Mouse (Mus musculus) midbrain, embryonic 12.5 days (tissue): ENCODE measurements at regions not wholly inside any gene's neighbourhood (a gene's known extent, or its start where the extent isn't known, plus 50 kb on each side); places are given as distances from the start of the nearest gene placed in this dataset.

Source experiments
- ATAC-seq: fragments of 200-750 bp; cut with Nextera tagmentation; 2 replicates; pipeline ENCODE4 v1.8.0; 2017; ENCODE audit warnings: low read depth, moderate TSS enrichment, moderate library complexity; ENCODE audit not compliant: low FRiP score
- H3K27ac ChIP-seq: fragments of 300-500 bp; sonication (generic); replicated peaks from 2 replicates; pipeline ENCODE4 v1.5.1; 2016; ENCODE audit warnings: mild to moderate bottlenecking
- H3K27me3 ChIP-seq: fragments of 300-500 bp; sonication (generic); 2 replicates; pipeline ENCODE4 v1.6.1; 2016; ENCODE audit warnings: mild to moderate bottlenecking
- H3K36me3 ChIP-seq: fragments of 300-500 bp; sonication (generic); 2 replicates; pipeline ENCODE4 v1.6.1; 2016
- H3K4me1 ChIP-seq: fragments of 300-500 bp; sonication (generic); 2 replicates; pipeline ENCODE4 v1.6.1; 2016
- H3K4me2 ChIP-seq: fragments of 300-500 bp; sonication (generic); replicated peaks from 2 replicates; pipeline ENCODE4 v1.6.1; 2016; ENCODE audit warnings: mild to moderate bottlenecking, moderate library complexity
- H3K4me3 ChIP-seq: fragments of 300-500 bp; sonication (generic); 2 replicates; pipeline ENCODE4 v1.5.1; 2016; ENCODE audit warnings: mild to moderate bottlenecking
- H3K9ac ChIP-seq: fragments of 300-500 bp; sonication (generic); replicated peaks from 2 replicates; pipeline ENCODE4 v1.6.1; 2016; ENCODE audit warnings: mild to moderate bottlenecking, moderate library complexity
- H3K9me3 ChIP-seq: fragments of 300-500 bp; sonication (generic); 2 replicates; pipeline ENCODE4 v1.6.1; 2016; ENCODE audit warnings: mild to moderate bottlenecking
- WGBS: fragments of 180-500 bp; shearing (Covaris S2); methylation state at CpG from one replicate; pipeline ENCODE4 v1.1.7; 2016; 5-methylcytosine and 5-hydroxymethylcytosine counted together

- no peak overlapping the region for H3K4me3 ChIP-seq
- peak overlapping the region; percentile 83 for H3K27ac ChIP-seq
- 14% methylated on average over 3 of the region's 3 CpGs for WGBS
- no peak overlapping the region for H3K9ac ChIP-seq
- ATAC-seq = peak; percentile 53
- no peaks in the 10 kb centered on the region for H3K36me3 ChIP-seq
- H3K4me1 ChIP-seq = peaks cover 18% of the 10 kb centered on the region
- H3K27me3 ChIP-seq = no peaks in the 10 kb centered on the region
- no peak overlapping the region for H3K4me2 ChIP-seq
- no peaks in the 10 kb centered on the region for H3K9me3 ChIP-seq
Measured at GRCm38 (mm10) chr13:25933246-25933645, 662.9 kb upstream of the Nrsn1 start.

- ATAC-seq = peak; percentile 89
Measured at GRCm38 (mm10) chr13:25932810-25933209, 662.5 kb upstream of the Nrsn1 start.

GRCm38 (mm10) chr13:25932365-25932764, 662.1 kb upstream of the Nrsn1 start:
- no peaks in the 10 kb centered on the region for H3K27me3 ChIP-seq
- WGBS = 47% methylated on average over 2 of the region's 2 CpGs
- H3K36me3 ChIP-seq = no peaks in the 10 kb centered on the region
- H3K27ac ChIP-seq = peak overlapping the region; percentile 64
- ATAC-seq = peak; percentile 14; the same call in 1 of the 2 replicates
- H3K9me3 ChIP-seq = no peaks in the 10 kb centered on the region
- no peak overlapping the region for H3K4me3 ChIP-seq
- peaks cover 18% of the 10 kb centered on the region for H3K4me1 ChIP-seq
- no peak overlapping the region for H3K4me2 ChIP-seq
- H3K9ac ChIP-seq = no peak overlapping the region

More at GRCm38 (mm10) chr13:25932810-25933209, 662.5 kb upstream of the Nrsn1 start:
- H3K27ac ChIP-seq = peak overlapping the region; percentile 83
- H3K4me2 ChIP-seq = no peak overlapping the region
- peaks cover 18% of the 10 kb centered on the region for H3K4me1 ChIP-seq
- WGBS = 0% methylated on average over 1 of the region's 1 CpGs
- no peaks in the 10 kb centered on the region for H3K9me3 ChIP-seq
- no peaks in the 10 kb centered on the region for H3K36me3 ChIP-seq
- no peak overlapping the region for H3K4me3 ChIP-seq
- no peaks in the 10 kb centered on the region for H3K27me3 ChIP-seq
- H3K9ac ChIP-seq = no peak overlapping the region

- WGBS = 81% methylated on average over 5 of the region's 5 CpGs
Measured at GRCm38 (mm10) chr13:25925685-25926084, 655.4 kb upstream of the Nrsn1 start.

GRCm38 (mm10) chr13:25899871-25900270, 629.6 kb upstream of the Nrsn1 start:
- no peaks in the 10 kb centered on the region for H3K36me3 ChIP-seq
- no peak overlapping the region for H3K4me2 ChIP-seq
- H3K9me3 ChIP-seq = no peaks in the 10 kb centered on the region
- ATAC-seq = no peak
- no peak overlapping the region for H3K4me3 ChIP-seq
- no peaks in the 10 kb centered on the region for H3K27me3 ChIP-seq
- 79% methylated on average over 5 of the region's 5 CpGs for WGBS
- H3K9ac ChIP-seq = no peak overlapping the region
- H3K4me1 ChIP-seq = no peaks in the 10 kb centered on the region
- H3K27ac ChIP-seq = no peak overlapping the region

More at GRCm38 (mm10) chr13:25925685-25926084, 655.4 kb upstream of the Nrsn1 start:
- Histone ChIP-seq H3K9ac (no peak overlapping the region), H3K4me3 (no peak overlapping the region), H3K27ac (no peak overlapping the region), H3K27me3 (no peaks in the 10 kb centered on the region), H3K4me2 (no peak overlapping the region), H3K9me3 (no peaks in the 10 kb centered on the region), H3K4me1 (no peaks in the 10 kb centered on the region), H3K36me3 (no peaks in the 10 kb centered on the region)
- no peak for ATAC-seq

- H3K4me1 ChIP-seq = no peaks in the 10 kb centered on the region
- no peak for ATAC-seq
- WGBS = 62% methylated on average over 2 of the region's 2 CpGs
Measured at GRCm38 (mm10) chr13:25893150-25893549, 622.8 kb upstream of the Nrsn1 start.

GRCm38 (mm10) chr13:25882818-25883217, 612.5 kb upstream of the Nrsn1 start:
- no peak overlapping the region for H3K4me3 ChIP-seq
- no peak overlapping the region for H3K27ac ChIP-seq
- no peaks in the 10 kb centered on the region for H3K9me3 ChIP-seq
- ATAC-seq = no peak
- H3K9ac ChIP-seq = no peak overlapping the region
- H3K27me3 ChIP-seq = no peaks in the 10 kb centered on the region
- H3K36me3 ChIP-seq = no peaks in the 10 kb centered on the region
- no peak overlapping the region for H3K4me2 ChIP-seq
- no peaks in the 10 kb centered on the region for H3K4me1 ChIP-seq
- WGBS = 77% methylated on average over 4 of the region's 4 CpGs

More at GRCm38 (mm10) chr13:25893150-25893549, 622.8 kb upstream of the Nrsn1 start:
- Histone ChIP-seq H3K27me3 (no peaks in the 10 kb centered on the region), H3K9ac (no peak overlapping the region), H3K4me2 (no peak overlapping the region), H3K4me3 (no peak overlapping the region), H3K36me3 (no peaks in the 10 kb centered on the region), H3K9me3 (no peaks in the 10 kb centered on the region), H3K27ac (no peak overlapping the region)

GRCm38 (mm10) chr13:25868923-25869322, 598.6 kb upstream of the Nrsn1 start:
- Histone ChIP-seq H3K27me3 (no peaks in the 10 kb centered on the region), H3K36me3 (no peaks in the 10 kb centered on the region), H3K27ac (0 out of 2 replicates have a peak overlapping the region, but pooled peaks have one; percentile 25), H3K4me1 (peaks cover 2% of the 10 kb centered on the region; the same call in 1 of the 2 replicates), H3K4me2 (no peak overlapping the region), H3K9ac (no peak overlapping the region), H3K4me3 (no peak overlapping the region), H3K9me3 (no peaks in the 10 kb centered on the region)
- no peak for ATAC-seq
- WGBS = 69% methylated on average over 1 of the region's 1 CpGs

- H3K27me3 ChIP-seq = no peaks in the 10 kb centered on the region
- H3K36me3 ChIP-seq = no peaks in the 10 kb centered on the region
- H3K9me3 ChIP-seq = no peaks in the 10 kb centered on the region
- no peak overlapping the region for H3K4me2 ChIP-seq
- H3K27ac ChIP-seq = no peak overlapping the region
- H3K9ac ChIP-seq = no peak overlapping the region
- no peaks in the 10 kb centered on the region for H3K4me1 ChIP-seq
- no peak overlapping the region for H3K4me3 ChIP-seq
- ATAC-seq = no peak
Measured at GRCm38 (mm10) chr13:25858207-25858606, 587.9 kb upstream of the Nrsn1 start.

GRCm38 (mm10) chr13:25857569-25857968, 587.3 kb upstream of the Nrsn1 start:
- Histone ChIP-seq H3K4me2 (no peak overlapping the region), H3K9me3 (no peaks in the 10 kb centered on the region), H3K4me3 (no peak overlapping the region), H3K9ac (no peak overlapping the region), H3K36me3 (no peaks in the 10 kb centered on the region), H3K4me1 (no peaks in the 10 kb centered on the region), H3K27me3 (no peaks in the 10 kb centered on the region), H3K27ac (no peak overlapping the region)
- ATAC-seq = no peak
- 77% methylated on average over 3 of the region's 3 CpGs for WGBS

- no peaks in the 10 kb centered on the region for H3K27me3 ChIP-seq
- no peaks in the 10 kb centered on the region for H3K4me1 ChIP-seq
- H3K9ac ChIP-seq = no peak overlapping the region
- no peak overlapping the region for H3K27ac ChIP-seq
- H3K9me3 ChIP-seq = no peaks in the 10 kb centered on the region
- H3K4me3 ChIP-seq = no peak overlapping the region
- H3K4me2 ChIP-seq = no peak overlapping the region
- no peaks in the 10 kb centered on the region for H3K36me3 ChIP-seq
- WGBS = 87% methylated on average over 3 of the region's 3 CpGs
- ATAC-seq = no peak
Measured at GRCm38 (mm10) chr13:25857096-25857495, 586.8 kb upstream of the Nrsn1 start.

- no peak overlapping the region for H3K9ac ChIP-seq
- no peaks in the 10 kb centered on the region for H3K27me3 ChIP-seq
- H3K9me3 ChIP-seq = no peaks in the 10 kb centered on the region
- no peaks in the 10 kb centered on the region for H3K36me3 ChIP-seq
- 87% methylated on average over 2 of the region's 2 CpGs for WGBS
- no peak for ATAC-seq
- no peak overlapping the region for H3K4me2 ChIP-seq
- no peak overlapping the region for H3K27ac ChIP-seq
- no peaks in the 10 kb centered on the region for H3K4me1 ChIP-seq
- H3K4me3 ChIP-seq = no peak overlapping the region
Measured at GRCm38 (mm10) chr13:25856549-25856948, 586.2 kb upstream of the Nrsn1 start.

GRCm38 (mm10) chr13:25848156-25848555, 577.9 kb upstream of the Nrsn1 start:
- Histone ChIP-seq H3K27ac (no peak overlapping the region), H3K36me3 (no peaks in the 10 kb centered on the region), H3K4me2 (no peak overlapping the region), H3K27me3 (no peaks in the 10 kb centered on the region), H3K4me3 (no peak overlapping the region), H3K9ac (no peak overlapping the region), H3K4me1 (no peaks in the 10 kb centered on the region), H3K9me3 (no peaks in the 10 kb centered on the region)
- no peak for ATAC-seq
- WGBS = 86% methylated on average over 4 of the region's 4 CpGs
